Mouse (Mus musculus) adrenal gland, adult 8-10 months (tissue): ENCODE measurements around the gene 1700056E22Rik. TPM values are rescaled to one million over a fixed set of nuclear protein-coding genes. Genes with fewer than 3 reads are reported as not detected.

Experiments
- DNase-seq: peaks from one replicate; pipeline ENCODE4 v3.0.0; 2022
- total RNA-seq, 4 experiments: library from RNA; stranded (reverse); gene quantifications; 2 replicates each; pipeline ENCODE4 v1.2.4; 2022

1700056E22Rik gene
- total RNA-seq: 1 to 10 TPM; 1.2 to 2.7 (median 1.8) TPM

- peak; percentile 99 for DNase-seq
Measured at GRCm38 (mm10) chr1:184034011-184034557, at the start of gene 1700056E22Rik. Gene 1700056E22Rik (minus strand): TSS chr1:184034301.

GRCm38 (mm10) chr1:184083166-184083565, 49.1 kb upstream of the 1700056E22Rik start:
- DNase-seq: peak; percentile 80

DNA sequence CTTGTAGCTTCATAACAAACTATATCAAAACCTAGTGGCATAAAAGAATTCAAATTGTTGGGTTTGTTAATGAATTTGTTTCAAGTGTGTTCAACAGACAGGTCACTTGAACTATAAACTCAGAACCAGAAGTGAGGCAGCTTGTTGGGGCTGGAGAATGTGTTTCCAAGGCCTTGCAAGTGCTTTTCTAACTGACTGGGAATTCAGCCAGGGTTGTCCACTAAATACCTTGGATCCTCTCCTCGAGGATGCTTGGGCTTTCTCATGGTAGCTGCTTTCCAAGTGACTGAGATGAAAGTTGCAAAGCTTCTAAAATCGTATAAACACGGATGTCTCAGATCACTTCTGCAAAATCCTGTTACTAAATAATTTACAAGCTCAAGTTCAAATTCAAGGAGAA, 48.6 kb upstream of the 1700056E22Rik start:
- no peak for DNase-seq

- DNase-seq: no peak
Measured at GRCm38 (mm10) chr1:184079304-184079703, 45.2 kb upstream of the 1700056E22Rik start.

GRCm38 (mm10) chr1:184076756-184077155, 42.7 kb upstream of the 1700056E22Rik start:
- DNase-seq: peak; percentile 47

- no peak for DNase-seq
Measured at GRCm38 (mm10) chr1:184076065-184076464, 42.0 kb upstream of the 1700056E22Rik start.

GRCm38 (mm10) chr1:184068971-184069370, 34.9 kb upstream of the 1700056E22Rik start:
- no peak for DNase-seq

DNA sequence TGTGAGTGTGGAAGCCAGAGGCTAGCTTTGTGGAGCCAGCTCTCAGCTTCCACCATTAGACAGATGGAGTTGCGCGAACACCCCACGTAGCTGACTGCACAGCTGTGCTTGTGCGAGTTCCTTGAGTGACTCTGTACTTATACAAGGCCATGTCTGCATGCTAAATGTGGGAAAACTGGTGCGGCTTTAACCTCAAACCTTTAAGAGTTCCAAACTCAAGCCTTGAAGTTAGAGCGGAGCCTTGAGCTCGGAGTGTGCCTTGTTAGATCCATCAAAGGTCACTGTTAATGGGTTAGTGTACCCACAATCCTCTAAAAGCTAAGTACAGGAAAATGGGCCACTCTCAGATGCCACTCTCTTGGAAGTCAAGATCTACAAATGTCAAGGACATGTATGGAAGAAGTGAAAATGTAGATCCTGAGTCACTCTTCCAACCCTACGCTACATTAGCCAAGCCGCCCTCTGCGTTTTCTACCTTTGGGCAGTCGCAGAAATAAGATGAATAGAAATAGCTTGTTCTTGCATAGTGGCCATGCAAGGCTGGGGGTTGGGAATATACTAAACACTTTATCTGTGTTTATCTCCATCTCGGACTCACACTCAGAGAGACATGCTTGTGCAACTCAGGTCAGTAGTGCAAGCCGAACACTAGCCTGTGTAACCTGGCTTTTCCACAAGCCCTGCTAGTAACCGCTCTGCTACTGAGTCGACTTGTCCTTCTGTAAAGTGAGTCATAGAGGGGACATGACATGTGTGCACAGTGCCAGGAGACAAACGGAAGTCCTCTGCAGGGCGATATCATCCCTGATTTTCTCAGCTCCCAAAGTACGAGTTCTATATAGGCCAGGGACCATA, 33.8 kb upstream of the 1700056E22Rik start:
- no peak for DNase-seq

GRCm38 (mm10) chr1:184066460-184067287, 32.6 kb upstream of the 1700056E22Rik start:
- no peak for DNase-seq

GRCm38 (mm10) chr1:184065589-184066361, 31.7 kb upstream of the 1700056E22Rik start:
- no peak for DNase-seq

GRCm38 (mm10) chr1:184064306-184064705, 30.2 kb upstream of the 1700056E22Rik start:
- no peak for DNase-seq

DNA sequence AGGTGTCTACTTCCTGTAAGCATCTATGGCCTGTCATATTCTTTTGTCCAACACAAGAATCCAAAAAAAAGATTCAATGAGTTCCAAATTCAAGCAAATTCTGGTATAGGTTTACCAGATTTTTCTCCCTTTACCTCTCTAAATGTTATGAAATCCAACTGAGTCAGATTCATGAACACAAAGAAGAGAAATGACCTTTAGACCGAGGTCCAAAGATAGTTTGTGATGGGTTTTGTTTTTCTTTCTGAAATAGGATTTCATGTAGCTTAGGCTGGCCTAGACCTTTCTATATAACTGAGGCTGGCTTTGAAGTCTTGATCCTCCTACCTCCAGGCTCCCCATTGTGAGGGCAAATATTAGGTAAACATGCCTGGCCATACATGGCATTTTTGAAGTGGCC, 27.8 kb upstream of the 1700056E22Rik start:
- no peak for DNase-seq

- no peak for DNase-seq
Measured at GRCm38 (mm10) chr1:184060828-184061734, 27.0 kb upstream of the 1700056E22Rik start.

GRCm38 (mm10) chr1:184060381-184060780, 26.3 kb upstream of the 1700056E22Rik start:
- no peak for DNase-seq

- DNase-seq: no peak
Measured at GRCm38 (mm10) chr1:184059814-184060213, 25.7 kb upstream of the 1700056E22Rik start.

DNA sequence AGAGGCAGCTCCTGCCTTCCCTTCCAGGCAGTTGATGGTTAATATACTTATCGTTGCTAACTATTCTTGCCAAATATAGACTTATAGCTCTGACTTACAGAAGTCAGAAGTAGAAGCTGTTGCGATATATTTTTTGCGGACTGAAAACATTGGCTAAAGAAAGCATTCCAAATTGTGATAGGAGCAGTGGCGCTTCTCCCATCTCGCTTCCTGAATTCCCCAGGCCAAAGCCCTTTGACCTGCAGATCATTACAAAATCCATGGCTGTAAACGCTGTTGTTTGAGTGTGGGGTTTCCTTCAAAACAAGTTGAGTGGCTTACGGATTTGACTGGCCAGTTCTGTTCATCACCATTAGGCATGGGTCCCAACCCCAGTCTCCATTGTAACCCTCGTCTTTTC, 24.1 kb upstream of the 1700056E22Rik start:
- DNase-seq: no peak

DNA sequence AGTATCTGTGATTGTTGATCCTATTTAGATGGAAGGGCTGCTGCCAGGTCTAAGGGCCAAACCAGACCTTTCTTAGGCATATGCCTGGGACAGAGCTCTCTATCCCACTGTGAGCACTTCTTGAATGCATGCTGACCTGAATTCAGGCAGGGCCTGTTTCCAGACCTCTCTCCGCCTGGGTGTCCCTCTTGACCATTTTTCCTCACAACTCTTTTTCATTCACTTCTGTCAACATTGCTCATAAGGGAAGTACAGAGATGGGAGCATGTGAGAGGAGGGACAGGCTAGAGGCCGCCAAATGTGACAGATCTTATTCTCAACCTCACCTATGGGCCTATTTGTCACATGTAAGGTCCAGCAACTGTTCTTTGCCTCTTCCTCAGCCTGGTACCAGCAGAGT, 20.1 kb upstream of the 1700056E22Rik start:
- no peak for DNase-seq

DNA sequence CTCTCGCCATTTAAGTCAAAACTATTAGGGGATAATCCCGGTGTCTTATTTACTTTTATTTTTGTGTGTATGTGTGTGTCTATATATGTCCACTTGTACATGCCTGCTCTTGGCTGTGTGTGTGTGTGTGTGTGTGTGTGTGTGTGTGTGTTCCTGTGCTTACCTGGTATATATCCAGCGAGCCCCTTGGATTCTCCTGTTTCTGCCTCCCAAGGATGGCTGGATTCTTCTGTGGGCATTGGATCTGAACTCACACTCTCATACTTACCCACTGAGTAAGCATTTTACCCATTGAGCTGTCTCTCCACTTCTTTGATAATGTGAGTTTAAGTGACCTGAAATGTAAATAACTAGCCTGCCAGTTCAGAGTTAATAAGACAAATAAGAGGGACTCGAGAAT, 19.6 kb upstream of the 1700056E22Rik start:
- DNase-seq: no peak

DNA sequence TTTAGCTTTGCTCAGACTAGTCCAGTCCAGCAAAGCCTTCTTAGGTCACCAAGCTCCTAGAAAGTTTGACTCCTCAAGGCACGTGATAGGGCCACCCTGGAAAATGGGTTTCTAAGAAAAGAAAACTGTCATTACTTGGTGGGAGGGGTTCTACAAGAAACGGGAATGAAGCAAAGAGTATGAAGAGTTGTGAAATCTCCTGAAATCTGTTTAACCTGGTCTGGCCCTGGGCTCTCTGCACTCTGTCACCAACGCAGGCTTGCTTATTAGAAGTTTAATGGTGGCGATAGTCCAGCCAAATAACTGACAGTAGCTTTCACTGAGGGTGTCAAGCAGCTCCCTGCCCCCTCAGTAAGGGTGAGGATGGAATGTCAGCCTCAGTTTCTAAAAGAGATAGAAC, 19.0 kb upstream of the 1700056E22Rik start:
- no peak for DNase-seq

- DNase-seq: no peak
Measured at GRCm38 (mm10) chr1:184052331-184052730, 18.2 kb upstream of the 1700056E22Rik start.

- peak; percentile 69 for DNase-seq
Measured at GRCm38 (mm10) chr1:184051824-184052223, 17.7 kb upstream of the 1700056E22Rik start.
